Mouse (Mus musculus): ENCODE results near the gene Hspb11. TPM values are rescaled to one million over a fixed set of nuclear protein-coding genes. Genes with fewer than 3 reads are reported as not detected.
A peak's percentile ranks its signal among the peaks of the same experiment; 100 is the strongest.

Gene Hspb11
- total RNA-seq, 2 experiments from 2014 or later = 13.7 to 14.1 TPM

GRCm38 (mm10) chr4:107300902-107301555 is 47.6 kb downstream of the Hspb11 start:
- intact Hi-C loops (cut with DNase I; ENCODE audit: low total_unique reads) = no loop called here
- no peak for DNase-seq

- no peak for DNase-seq
- intact Hi-C loops (cut with DNase I; ENCODE audit: low total_unique reads) = no loop called here
These were observed 48.8 kb downstream of the Hspb11 start for GRCm38 (mm10) chr4:107302221-107302620.

DNA sequence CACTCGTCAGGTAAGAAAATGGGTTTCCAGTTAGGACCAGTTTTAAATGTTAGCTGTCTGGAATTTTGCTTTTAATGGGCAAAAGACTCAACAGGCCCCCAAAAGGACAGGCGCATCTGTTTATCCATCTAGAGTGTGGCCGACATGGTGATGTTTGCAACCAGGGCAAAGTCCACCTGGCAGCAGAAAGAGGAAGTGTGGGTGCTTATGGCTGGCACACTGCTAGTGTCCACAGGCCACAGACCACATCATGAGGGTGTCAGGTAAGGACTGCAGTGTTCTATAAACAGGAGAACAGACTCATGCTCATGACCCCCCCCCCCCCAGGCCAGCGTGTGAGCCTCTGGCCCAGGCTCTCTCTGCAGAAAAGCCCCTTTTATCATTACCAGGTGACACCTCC is 49.4 kb downstream of the Hspb11 start:
- intact Hi-C loops (cut with DNase I; ENCODE audit: low total_unique reads) = no loop called here
- DNase-seq = no peak

DNA sequence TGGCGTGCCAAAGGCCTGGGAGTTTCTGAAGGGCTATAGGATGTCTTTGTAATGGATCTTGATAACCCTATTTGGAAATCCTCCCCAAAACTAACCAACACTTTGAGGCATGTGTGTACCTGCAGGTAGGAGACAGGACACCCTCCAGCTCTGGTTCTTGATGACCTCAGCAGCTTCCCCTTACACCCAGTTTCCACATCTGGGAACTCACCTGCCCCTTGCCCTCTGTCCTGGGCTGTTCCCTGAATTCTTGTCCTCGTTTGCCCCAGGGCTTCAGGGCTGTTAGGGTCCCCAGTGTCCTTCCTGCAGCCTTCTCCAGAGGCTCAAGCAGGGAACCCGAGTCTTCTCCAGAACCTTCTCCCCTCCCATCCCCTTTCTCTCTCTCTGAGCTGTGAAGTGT is 50.1 kb downstream of the Hspb11 start:
- intact Hi-C loops (cut with DNase I; ENCODE audit: low total_unique reads) = no loop called here
- DNase-seq = no peak

GRCm38 (mm10) chr4:107306966-107307365 is 53.6 kb downstream of the Hspb11 start, which contains the start of gene Dio1:
TSS of gene Dio1 (minus strand) at chr4:107307169.
- no peak for DNase-seq
- intact Hi-C loops (cut with DNase I; ENCODE audit: low total_unique reads) = no loop called here

GRCm38 (mm10) chr4:107313690-107314478 is 60.5 kb downstream of the Hspb11 start, which contains the start of gene Yipf1:
TSS of gene Yipf1 (plus strand) at chr4:107314363.
- peak; percentile 91 for DNase-seq
- intact Hi-C loops (cut with DNase I; ENCODE audit: low total_unique reads) = no loop called here

DNA sequence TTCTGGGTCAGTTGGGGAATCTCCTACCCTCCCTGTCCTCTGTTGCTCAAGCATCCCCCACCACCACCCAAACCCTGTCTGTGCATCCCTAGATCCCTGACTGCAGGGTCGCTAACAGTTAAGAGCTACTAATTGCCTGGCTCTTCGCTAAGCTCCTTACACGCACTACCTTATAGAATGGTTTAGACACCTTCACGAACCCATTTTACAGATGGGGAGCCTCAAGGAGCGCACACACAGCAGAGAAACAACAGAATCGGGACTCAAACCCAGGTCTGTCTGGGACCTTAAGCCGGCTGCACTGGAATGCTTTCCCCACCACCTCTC is 61.0 kb downstream of the Hspb11 start:
- DNase-seq = no peak
- intact Hi-C loops (cut with DNase I; ENCODE audit: low total_unique reads) = no loop called here

DNA sequence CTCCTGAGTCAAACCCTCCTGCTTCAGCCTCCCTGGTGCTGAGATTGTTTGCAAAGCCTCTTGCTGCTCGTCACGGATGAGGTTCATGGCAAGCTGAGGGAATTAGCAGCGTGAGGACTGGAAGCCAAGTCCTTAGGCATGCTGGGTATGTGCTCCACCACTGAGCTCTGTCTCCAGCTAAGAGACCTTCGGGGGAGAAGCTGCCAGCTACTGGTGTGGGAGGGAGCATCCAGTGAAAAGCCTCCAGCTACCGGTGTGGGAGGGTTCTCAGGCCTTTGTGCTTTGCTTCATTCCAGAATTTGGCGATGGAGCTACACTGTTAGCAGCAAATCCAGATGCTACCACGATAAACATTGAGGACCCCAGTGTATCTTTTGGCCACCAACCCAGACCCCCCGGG is 65.3 kb downstream of the Hspb11 start:
- no peak for DNase-seq
- intact Hi-C loops (cut with DNase I; ENCODE audit: low total_unique reads) = no loop called here

GRCm38 (mm10) chr4:107321041-107321440 is 67.6 kb downstream of the Hspb11 start:
- intact Hi-C loops (cut with DNase I; ENCODE audit: low total_unique reads) = no loop called here
- no peak for DNase-seq

DNA sequence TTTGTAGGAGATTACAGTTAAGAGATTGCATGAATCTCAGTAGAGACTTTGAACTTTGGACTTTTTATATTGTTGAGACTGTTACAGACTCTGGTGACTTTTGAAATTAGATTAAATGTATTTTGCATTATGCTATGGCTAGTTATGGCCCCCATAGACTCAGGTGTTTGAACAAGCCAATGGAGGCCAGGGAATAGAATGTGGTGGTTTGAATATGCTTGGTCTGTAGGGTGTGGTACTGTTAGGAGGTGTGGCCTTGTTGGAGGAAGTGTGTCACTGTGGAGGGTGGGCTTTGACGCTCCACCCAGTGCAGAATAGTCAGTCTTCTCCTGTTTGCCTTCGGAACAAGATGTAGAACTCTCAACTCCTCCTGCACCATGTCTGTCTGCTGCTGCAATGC is 69.7 kb downstream of the Hspb11 start:
- no peak for DNase-seq
- intact Hi-C loops (cut with DNase I; ENCODE audit: low total_unique reads) = no loop called here

GRCm38 (mm10) chr4:107328530-107328929 is 75.1 kb downstream of the Hspb11 start:
- intact Hi-C loops (cut with DNase I; ENCODE audit: low total_unique reads) = no loop called here
- no peak for DNase-seq

Other genes starting within 250 kb of the Hspb11 start
- 10 to 100 TPM; 75.8 to 84.3 TPM for gene Mrpl37, start 186.7 kb upstream of the Hspb11 start, total RNA-seq (2021)
- 10 to 100 TPM; 16.2 to 17.1 TPM for gene Cyb5rl, start 186.6 kb upstream of the Hspb11 start, total RNA-seq (2021)
- not detected for gene Cdcp2, start 156.7 kb upstream of the Hspb11 start, total RNA-seq (2021)
- 10 to 100 TPM; 89.6 to 98.8 TPM for gene Tmem59, start 75.2 kb upstream of the Hspb11 start, total RNA-seq (2021)
- 10 to 100 TPM; 11.6 to 14.1 TPM for gene Tceanc2, start 74.5 kb upstream of the Hspb11 start, total RNA-seq (2021)
- gene Ldlrad1, start 44.4 kb upstream of the Hspb11 start, total RNA-seq (2021) = not detected
- 10 to 100 TPM; 12.6 to 14.7 TPM for gene Lrrc42, start 61 bp upstream of the Hspb11 start, total RNA-seq (2021)
- gene Dio1, start 53.6 kb downstream of the Hspb11 start, total RNA-seq (2021) = not detected
- gene Yipf1, start 60.8 kb downstream of the Hspb11 start, total RNA-seq (2021) = 10 to 100 TPM; 12.0 to 12.7 TPM
- gene Ndc1, start 114.2 kb downstream of the Hspb11 start, total RNA-seq (2021) = 1 to 10 TPM; 7.4 to 8.0 TPM
- gene Glis1, start 181.0 kb downstream of the Hspb11 start, total RNA-seq (2021) = under 1 TPM; 0.27 to 0.80 TPM